Mouse (Mus musculus) heart, embryonic 10.5 days (tissue): ENCODE measurements around the gene Myo5c. TPM values are rescaled to one million over a fixed set of nuclear protein-coding genes. Genes with fewer than 3 reads are reported as not detected.

Experiments
- polyA plus RNA-seq: library from polyadenylated mRNA; unstranded; fragments of >200 nt; fragmentation: Nextera tagmentation; extraction: Ambion mirVana; gene quantifications from 2 replicates; pipeline ENCODE4 v1.2.1, GENCODE M21; 2016

Gene Myo5c
- polyA plus RNA-seq, 1 experiment from 2014 or later: 1.4 TPM

Other genes with a start within 250 kb of the Myo5c start
- gene Arpp19, start 194.4 kb upstream of the Myo5c start, polyA plus RNA-seq: 280 and 320 TPM in 2 replicates
- 13.6 and 15.4 TPM in 2 replicates for gene Myo5a, start 161.0 kb upstream of the Myo5c start, polyA plus RNA-seq
- gene Gnb5, start 74.3 kb downstream of the Myo5c start, polyA plus RNA-seq: 40.4 and 58.1 TPM in 2 replicates
- not detected in 2 replicates for gene Bcl2l10, start 115.7 kb downstream of the Myo5c start, polyA plus RNA-seq
- 71.2 and 87.1 TPM in 2 replicates for gene Mapk6, start 178.0 kb downstream of the Myo5c start, polyA plus RNA-seq
- gene Leo1, start 209.5 kb downstream of the Myo5c start, polyA plus RNA-seq: 36.3 and 49.1 TPM in 2 replicates